Mouse (Mus musculus): ENCODE data around the gene Chchd10.

The Chchd10 gene

GRCm38 (mm10) chr10:75926396-75926795, 6.5 kb upstream of the Chchd10 start:
- DNase-seq, result no peak

DNA sequence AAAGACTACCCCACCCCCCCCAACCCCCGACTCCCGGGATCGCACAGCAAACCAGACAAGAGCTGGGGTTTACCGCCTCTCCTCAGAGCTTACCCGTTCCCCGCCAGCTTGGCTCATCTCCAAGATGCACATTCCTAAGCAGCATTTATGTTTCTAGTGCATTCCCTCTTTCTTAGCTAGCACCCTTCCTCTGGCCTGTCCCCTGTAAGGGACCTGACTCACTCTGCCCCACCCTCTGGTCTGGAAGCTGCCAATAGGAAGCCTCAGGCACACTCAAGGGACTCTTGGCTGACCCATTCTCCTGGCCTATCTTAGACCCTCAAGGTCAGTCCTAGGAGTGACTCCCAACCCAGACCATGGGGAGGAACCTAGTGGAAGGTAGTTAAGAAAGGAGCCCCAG, 2.6 kb upstream of the Chchd10 start:
- no peak for DNase-seq

GRCm38 (mm10) chr10:75931311-75931710, 1.6 kb upstream of the Chchd10 start:
- DNase-seq, result no peak

DNA sequence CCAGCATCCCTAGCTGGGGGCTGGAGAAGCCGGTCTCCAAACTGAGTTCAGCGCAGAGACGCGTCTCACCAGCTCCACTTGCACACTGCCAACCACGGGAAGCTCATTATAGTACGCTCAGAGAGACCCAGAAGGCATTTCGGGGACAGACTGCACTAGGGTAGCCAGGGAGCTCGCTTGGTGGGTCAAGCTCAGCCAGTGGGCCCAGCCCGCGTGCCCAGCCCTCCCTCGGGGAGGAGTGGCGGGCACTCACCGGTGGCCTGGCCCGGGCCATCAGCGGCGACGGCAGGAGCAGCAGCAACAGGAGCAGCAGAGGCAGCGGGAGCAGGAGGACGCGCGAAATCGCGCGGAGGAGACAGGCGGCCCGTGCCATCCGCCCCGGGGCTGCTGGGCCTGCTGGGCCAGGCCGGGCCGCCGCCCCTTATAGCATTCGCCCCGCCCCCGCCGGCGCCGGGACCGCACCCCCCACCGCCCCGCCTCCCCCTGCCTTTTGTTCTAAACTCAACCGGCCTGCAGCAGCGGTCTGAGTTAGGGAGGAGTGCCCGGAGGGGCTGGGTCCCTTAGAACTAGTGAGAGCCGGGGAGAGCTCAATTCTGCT, 750 bp upstream of the Chchd10 start:
- no peak for DNase-seq

DNA sequence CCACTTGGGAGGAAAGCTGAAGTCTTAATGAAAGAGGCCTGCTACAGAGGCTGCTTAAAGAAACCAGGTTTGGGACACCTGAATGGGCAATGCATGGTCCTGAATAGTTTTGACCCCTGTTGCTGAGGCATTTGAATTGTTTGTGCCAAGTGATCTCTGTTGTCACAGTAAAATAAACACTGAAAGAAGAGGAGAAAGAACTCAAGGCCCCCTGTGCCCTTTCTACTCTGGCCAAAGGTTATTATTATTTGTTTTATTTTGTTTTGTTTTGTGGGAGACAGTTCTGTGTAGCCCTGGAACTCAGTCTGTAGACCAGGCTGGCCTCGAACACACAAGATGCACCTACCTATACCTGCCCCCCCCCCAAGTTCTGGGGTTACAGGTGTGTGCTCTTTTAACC, 2.1 kb downstream of the Chchd10 start:
- DNase-seq, result no peak

DNA sequence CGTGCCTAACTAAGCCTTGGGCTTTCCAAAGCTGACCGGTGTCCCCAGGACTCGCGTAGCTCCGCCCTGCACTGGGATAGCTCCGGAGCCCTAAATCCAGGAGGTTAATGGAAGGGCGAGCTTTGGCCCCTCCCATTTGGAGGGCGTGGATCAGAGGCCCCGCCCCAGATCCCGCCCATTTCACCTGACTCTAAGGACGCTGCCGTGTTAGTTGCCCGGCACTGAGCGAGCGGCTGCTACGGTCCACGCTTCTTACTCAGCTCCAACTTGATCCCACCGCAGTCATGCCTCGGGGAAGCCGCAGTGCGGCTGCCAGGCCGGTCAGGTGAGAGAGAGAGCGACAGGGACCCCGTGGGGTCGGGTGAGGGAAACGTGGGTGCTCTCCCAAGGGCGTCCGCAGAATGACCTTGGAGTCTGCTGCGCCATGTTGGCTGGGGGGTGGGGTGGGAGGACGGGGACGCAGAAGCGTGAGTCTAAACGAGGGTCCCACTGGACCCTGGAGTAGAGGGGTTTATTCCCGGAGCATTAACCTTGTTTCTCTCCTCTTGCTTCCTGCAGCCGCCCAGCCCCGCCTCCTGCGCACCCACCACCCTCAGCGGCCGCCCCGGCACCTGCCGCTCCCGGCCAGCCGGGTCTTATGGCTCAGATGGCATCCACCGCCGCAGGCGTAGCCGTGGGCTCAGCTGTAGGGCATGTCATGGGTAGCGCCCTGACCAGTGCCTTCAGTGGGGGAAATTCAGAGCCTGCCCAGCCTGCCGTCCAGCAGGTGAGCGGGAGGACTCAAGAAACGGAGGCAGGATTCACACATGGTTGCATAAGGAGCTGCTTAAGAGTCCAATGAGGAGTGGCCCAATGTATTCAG, 3.0 kb downstream of the Chchd10 start, which contains the start of gene Mmp11:
Gene Mmp11 (minus strand): TSS at position 817 of the 862 bp plus-strand sequence.
- DNase-seq, result peak; percentile 88

DNA sequence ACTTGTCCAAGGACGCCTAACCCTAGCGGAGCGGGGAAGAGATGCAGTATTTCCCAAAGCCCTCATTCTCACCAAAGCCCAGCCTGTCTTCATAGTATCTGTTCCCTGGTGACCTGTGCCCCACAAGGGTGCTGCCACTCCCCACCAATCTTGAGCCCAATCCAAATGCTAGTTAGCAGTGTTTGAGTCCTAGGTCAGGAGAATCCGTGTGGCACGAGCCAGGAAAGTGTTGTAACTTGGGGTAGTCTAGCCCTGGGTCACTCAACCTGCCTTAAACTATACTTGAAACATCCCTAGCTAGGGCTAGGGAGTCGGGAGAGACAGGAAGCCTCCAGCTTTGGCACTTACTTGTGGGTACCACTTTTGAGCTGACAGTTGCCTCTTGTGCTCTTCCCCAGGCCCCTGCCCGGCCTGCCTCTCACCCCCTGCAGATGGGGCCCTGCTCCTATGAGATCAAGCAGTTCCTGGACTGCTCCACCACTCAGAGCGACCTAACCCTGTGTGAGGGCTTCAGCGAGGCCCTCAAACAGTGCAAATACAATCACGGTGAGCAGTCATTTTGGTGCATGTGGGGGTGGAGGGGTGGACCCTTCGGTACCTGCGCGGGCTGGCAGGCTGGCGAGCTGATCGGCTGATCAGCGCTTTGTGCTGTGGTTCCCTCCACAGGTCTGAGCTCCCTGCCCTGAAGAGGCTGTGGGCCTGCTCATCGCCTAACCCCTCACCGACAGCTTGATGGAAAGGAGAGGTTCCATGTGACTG, 4.2 kb downstream of the Chchd10 start:
- DNase-seq, result peak; percentile 49

DNA sequence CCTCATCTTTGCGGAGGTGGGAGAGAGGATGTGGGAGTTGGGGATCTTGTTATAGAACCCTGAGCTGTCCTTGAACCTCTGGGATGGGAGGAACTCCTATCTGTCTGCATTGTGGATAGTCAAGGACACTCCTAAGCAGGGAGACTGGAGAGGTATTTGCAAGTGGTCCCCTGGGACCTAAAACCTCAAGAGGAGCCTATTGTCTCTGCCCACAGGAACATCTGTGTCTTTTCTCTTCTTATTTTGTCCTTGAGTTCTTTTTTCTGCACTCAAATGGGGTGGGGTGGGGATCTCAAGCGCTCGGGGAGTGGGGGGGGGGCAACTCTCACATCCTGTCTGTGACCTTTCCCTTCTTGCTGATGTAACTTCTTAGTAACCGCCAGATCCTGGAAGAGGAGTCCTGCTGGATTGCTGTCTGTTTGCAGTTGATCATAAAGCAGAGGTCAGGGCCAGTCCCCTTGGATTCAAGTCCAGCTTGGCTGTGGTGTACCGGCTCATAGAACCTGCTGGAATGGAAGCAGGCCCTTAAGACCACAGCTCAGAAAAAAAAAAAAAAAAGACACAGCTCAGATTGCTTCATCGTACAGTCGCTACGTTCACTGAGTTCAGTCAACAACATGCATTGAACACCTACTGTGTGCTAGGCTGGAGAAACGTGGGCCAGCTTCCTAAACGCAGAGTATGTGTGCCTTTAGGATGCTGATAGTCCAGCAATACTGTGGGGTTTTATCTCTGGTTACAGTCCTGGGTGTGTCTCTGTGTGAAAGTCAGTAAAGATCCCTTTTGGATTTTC, 5.1 kb downstream of the Chchd10 start:
- DNase-seq, result no peak

- DNase-seq, result no peak
Measured at GRCm38 (mm10) chr10:75939481-75940234, 6.7 kb downstream of the Chchd10 start.

GRCm38 (mm10) chr10:75940520-75940919, 7.6 kb downstream of the Chchd10 start, which contains the start of gene Gm867:
Gm867 (minus strand) TSS chr10:75940672.
- no peak for DNase-seq

DNA sequence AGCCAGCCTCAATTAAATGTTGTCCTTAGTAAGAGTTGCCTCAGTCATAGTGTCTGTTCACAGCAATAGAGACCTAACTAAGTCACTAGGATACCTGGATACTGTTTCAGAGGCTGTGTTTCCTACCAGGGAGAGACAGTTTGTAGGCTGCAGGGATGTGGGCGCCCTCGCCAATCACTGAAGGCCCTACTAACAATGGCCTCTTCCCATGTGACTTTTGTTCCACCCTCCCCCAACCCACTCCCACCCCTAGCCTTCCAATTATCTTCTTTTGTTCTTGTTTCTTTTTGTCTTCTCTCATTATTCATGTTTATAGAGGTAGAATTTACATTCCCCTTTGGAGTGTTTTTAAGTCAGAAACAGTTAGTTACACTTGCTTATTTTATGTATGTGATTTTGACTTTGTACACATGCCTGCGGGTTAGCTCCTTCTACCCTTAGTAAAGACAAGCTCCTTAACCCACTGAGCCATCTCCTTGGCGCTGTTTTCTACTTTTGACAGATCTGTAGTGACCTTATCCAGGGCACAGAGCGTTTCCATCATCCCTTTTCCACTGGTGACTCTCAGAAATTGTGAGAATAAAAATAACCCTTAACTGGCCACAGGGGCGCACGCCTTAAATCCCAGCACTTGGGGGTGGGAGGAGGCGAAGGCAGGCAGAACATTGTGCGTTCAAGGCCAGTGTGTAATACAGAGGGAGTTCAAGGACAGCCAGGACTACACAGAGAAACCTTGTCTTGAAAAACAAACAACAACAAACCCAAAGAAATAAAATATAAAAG, 8.3 kb downstream of the Chchd10 start:
- DNase-seq, result no peak

DNA sequence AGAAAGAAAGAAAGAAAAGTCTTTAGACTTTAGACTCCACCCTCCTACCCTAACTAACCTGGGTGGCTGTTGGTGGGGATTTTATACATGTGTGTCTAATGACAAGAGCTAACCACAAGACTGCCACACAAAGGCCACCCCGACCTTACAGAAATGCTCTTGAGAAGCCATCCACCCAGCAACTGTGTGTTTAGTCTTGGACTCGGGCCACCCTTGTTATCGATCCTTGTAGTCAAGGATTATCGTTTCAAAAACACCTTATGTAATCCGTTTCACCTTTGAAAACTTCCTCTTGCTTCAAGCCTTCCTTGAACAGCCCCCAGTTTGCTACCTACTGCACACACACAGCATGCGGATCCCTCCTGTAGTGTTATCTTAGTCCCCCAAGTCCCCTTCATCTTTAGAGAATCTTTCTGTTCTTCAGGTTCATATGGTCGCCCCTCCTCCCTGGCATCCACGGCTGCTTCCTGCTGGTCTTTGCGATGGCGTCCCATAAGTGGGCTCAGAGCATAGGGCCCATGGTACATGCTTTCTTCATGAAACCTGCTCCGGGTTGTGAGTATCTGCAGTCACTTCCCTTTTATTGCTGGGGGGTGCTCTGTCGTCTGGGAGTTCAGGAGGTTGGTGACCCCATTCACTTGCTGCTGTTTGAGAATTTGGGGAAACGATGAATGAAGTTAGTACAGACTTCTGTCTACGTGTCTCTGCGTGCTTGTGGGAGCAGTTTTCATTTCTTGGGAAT, 10.0 kb downstream of the Chchd10 start, which contains the start of gene Vpreb3:
Gene Vpreb3 (plus strand): TSS at position 322 of the 742 bp plus-strand sequence.
- DNase-seq, result no peak

GRCm38 (mm10) chr10:75944066-75944772, 11.3 kb downstream of the Chchd10 start:
- no peak for DNase-seq

GRCm38 (mm10) chr10:75945213-75945612, 12.3 kb downstream of the Chchd10 start:
- DNase-seq, result no peak

- no peak for DNase-seq
Measured at GRCm38 (mm10) chr10:75945896-75946295, 13.0 kb downstream of the Chchd10 start.

DNA sequence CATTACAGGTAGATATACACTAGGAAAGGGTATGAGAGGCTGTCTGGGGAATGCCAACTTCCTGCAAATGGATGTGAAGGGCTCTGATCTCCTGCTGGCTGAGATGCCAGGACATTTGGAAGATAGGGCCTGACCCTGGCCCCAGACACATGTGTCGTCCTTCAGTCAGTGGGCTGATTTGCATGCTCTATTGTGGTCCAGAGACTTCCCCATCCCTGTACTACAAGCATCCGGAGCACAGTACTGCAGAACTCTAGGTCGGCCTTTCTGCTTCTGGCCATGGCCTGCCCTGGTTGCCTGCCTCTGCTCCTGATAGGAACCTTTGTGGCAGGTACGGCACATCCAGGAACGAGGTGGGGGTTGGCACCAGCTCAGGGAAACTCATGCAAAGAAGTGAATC, 15.1 kb downstream of the Chchd10 start:
- DNase-seq, result no peak

- no peak for DNase-seq
Measured at GRCm38 (mm10) chr10:75949053-75950045, 16.4 kb downstream of the Chchd10 start.

DNA sequence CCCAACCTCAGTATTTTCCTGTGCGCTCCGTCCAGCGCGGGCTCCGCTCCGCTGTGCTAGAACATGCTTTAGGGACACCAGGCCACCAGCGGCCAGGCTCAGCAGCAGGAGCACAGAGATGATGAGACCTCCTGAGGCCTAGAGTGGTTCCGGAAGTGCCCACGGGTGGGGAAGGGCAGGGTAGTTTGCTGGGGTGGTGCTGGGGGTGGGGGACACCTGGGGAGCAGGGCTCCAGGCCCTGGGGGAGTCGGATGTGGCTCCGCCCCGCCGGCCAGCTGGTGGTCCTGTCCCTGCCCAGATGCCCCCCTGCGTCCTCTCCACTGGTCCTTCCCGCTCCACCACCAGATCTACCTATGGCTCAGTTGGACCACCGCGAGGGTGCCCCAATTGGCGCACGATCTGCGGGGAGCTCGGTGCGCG, 17.9 kb downstream of the Chchd10 start:
- no peak for DNase-seq
